Mouse (Mus musculus): ENCODE data around the gene Gpc1. TPM values are rescaled to one million over a fixed set of nuclear protein-coding genes. Genes with fewer than 3 reads are reported as not detected.
A peak's percentile ranks its signal among the peaks of the same experiment; 100 is the strongest.

The Gpc1 gene
- total and polyA plus RNA-seq, 2 experiments from 2014 or later: 53.9 to 201 TPM

GRCm38 (mm10) chr1:92888901-92889655 is 57.6 kb downstream of the Gpc1 start:
- TF ChIP-seq EP300 (IDR thresholded peaks at IDR 0.05; ENCODE audit: low read depth) (no peak), CTCF (IDR thresholded peaks at IDR 0.05; ENCODE audit: low read depth) (no peak)
- ATAC-seq (ENCODE audit: insufficient read depth, low read depth) (no peak), DNase-seq (ENCODE audit: low spot score) (no peak)
- no peaks in the 10 kb centered on the region for H3K4me1 ChIP-seq (ENCODE audit: control insufficient read depth, insufficient read depth)
- no peak overlapping the region for H3K4me2 ChIP-seq (ENCODE audit: low read depth, low read length)
- no peaks in the 10 kb centered on the region for H3K9me3 ChIP-seq (replicated peaks; ENCODE audit: control insufficient read depth, low read length)
- H3K4me3 ChIP-seq (ENCODE audit: low read depth, low read length): no peak overlapping the region
- H3K36me3 ChIP-seq (replicated peaks; ENCODE audit: control insufficient read depth, insufficient read depth, low read length): no peaks in the 10 kb centered on the region
- no peak overlapping the region for H3K9ac ChIP-seq (replicated peaks; ENCODE audit: low read depth, low read length)
- 0 out of 2 replicates have a peak, but pooled peaks cover 3% of the 10 kb centered on the region for H3K27me3 ChIP-seq (ENCODE audit: control insufficient read depth, insufficient read depth, low read length)
- 69% methylated on average over 7 of the region's 7 CpGs for WGBS
- H3K27ac ChIP-seq (ENCODE audit: low read depth): no peak overlapping the region

- Histone ChIP-seq H3K36me3 (replicated peaks; ENCODE audit: control insufficient read depth, insufficient read depth, low read length) (no peaks in the 10 kb centered on the region), H3K9me3 (replicated peaks; ENCODE audit: control insufficient read depth, low read length) (no peaks in the 10 kb centered on the region), H3K4me3 (ENCODE audit: low read depth, low read length) (no peak overlapping the region), H3K27me3 (ENCODE audit: control insufficient read depth, insufficient read depth, low read length) (0 out of 2 replicates have a peak, but pooled peaks cover 3% of the 10 kb centered on the region), H3K4me1 (ENCODE audit: control insufficient read depth, insufficient read depth) (no peaks in the 10 kb centered on the region), H3K4me2 (ENCODE audit: low read depth, low read length) (no peak overlapping the region), H3K27ac (ENCODE audit: low read depth) (no peak overlapping the region), H3K9ac (replicated peaks; ENCODE audit: low read depth, low read length) (no peak overlapping the region)
- 47% methylated on average over 3 of the region's 3 CpGs for WGBS
- TF ChIP-seq EP300 (IDR thresholded peaks at IDR 0.05; ENCODE audit: low read depth) (no peak), CTCF (IDR thresholded peaks at IDR 0.05; ENCODE audit: low read depth) (no peak)
- DNase-seq (ENCODE audit: low spot score) (no peak), ATAC-seq (ENCODE audit: insufficient read depth, low read depth) (no peak)
Measured at GRCm38 (mm10) chr1:92892791-92893190, 61.3 kb downstream of the Gpc1 start.

GRCm38 (mm10) chr1:92893896-92894295 is 62.5 kb downstream of the Gpc1 start:
- TF ChIP-seq EP300 (IDR thresholded peaks at IDR 0.05; ENCODE audit: low read depth) (no peak), CTCF (IDR thresholded peaks at IDR 0.05; ENCODE audit: low read depth) (no peak)
- Histone ChIP-seq H3K4me1 (ENCODE audit: control insufficient read depth, insufficient read depth) (no peaks in the 10 kb centered on the region), H3K9ac (replicated peaks; ENCODE audit: low read depth, low read length) (no peak overlapping the region), H3K9me3 (replicated peaks; ENCODE audit: control insufficient read depth, low read length) (no peaks in the 10 kb centered on the region), H3K4me2 (ENCODE audit: low read depth, low read length) (no peak overlapping the region), H3K27me3 (ENCODE audit: control insufficient read depth, insufficient read depth, low read length) (no peaks in the 10 kb centered on the region), H3K36me3 (replicated peaks; ENCODE audit: control insufficient read depth, insufficient read depth, low read length) (no peaks in the 10 kb centered on the region), H3K4me3 (ENCODE audit: low read depth, low read length) (no peak overlapping the region), H3K27ac (ENCODE audit: low read depth) (no peak overlapping the region)
- ATAC-seq (ENCODE audit: insufficient read depth, low read depth): no peak
- no peak for DNase-seq (ENCODE audit: low spot score)
- WGBS: 60% methylated on average over 3 of the region's 3 CpGs

GRCm38 (mm10) chr1:92895089-92895488 is 63.6 kb downstream of the Gpc1 start:
- no peak overlapping the region for H3K4me3 ChIP-seq (ENCODE audit: low read depth, low read length)
- TF ChIP-seq CTCF (IDR thresholded peaks at IDR 0.05; ENCODE audit: low read depth) (peak; percentile 95), EP300 (IDR thresholded peaks at IDR 0.05; ENCODE audit: low read depth) (no peak)
- H3K27ac ChIP-seq (ENCODE audit: low read depth): no peak overlapping the region
- no peaks in the 10 kb centered on the region for H3K9me3 ChIP-seq (replicated peaks; ENCODE audit: control insufficient read depth, low read length)
- peak; percentile 71 for DNase-seq (ENCODE audit: low spot score)
- H3K4me1 ChIP-seq (ENCODE audit: control insufficient read depth, insufficient read depth): no peaks in the 10 kb centered on the region
- H3K9ac ChIP-seq (replicated peaks; ENCODE audit: low read depth, low read length): no peak overlapping the region
- ATAC-seq (ENCODE audit: insufficient read depth, low read depth): peak; percentile 49; the same call in 1 of the 2 replicates
- no peaks in the 10 kb centered on the region for H3K36me3 ChIP-seq (replicated peaks; ENCODE audit: control insufficient read depth, insufficient read depth, low read length)
- no peaks in the 10 kb centered on the region for H3K27me3 ChIP-seq (ENCODE audit: control insufficient read depth, insufficient read depth, low read length)
- no peak overlapping the region for H3K4me2 ChIP-seq (ENCODE audit: low read depth, low read length)
- WGBS: 12% methylated on average over 3 of the region's 3 CpGs

GRCm38 (mm10) chr1:92902786-92903185 is 71.3 kb downstream of the Gpc1 start, which contains the start of gene Ankmy1:
Gene Ankmy1 (minus strand): TSS chr1:92902906.
- TF ChIP-seq EP300 (IDR thresholded peaks at IDR 0.05; ENCODE audit: low read depth) (no peak), CTCF (IDR thresholded peaks at IDR 0.05; ENCODE audit: low read depth) (no peak)
- Histone ChIP-seq H3K4me3 (ENCODE audit: low read depth, low read length) (peak within 1 kb of the TSS; percentile 8; the same call in 1 of the 2 replicates), H3K36me3 (replicated peaks; ENCODE audit: control insufficient read depth, insufficient read depth, low read length) (no peaks in the 10 kb centered on the region), H3K27me3 (ENCODE audit: control insufficient read depth, insufficient read depth, low read length) (0 out of 2 replicates have a peak, but pooled peaks cover 6% of the 10 kb centered on the region), H3K27ac (ENCODE audit: low read depth) (no peak within 1 kb of the TSS), H3K4me1 (ENCODE audit: control insufficient read depth, insufficient read depth) (peaks cover 7% of the 10 kb centered on the region), H3K9me3 (replicated peaks; ENCODE audit: control insufficient read depth, low read length) (no peaks in the 10 kb centered on the region), H3K9ac (replicated peaks; ENCODE audit: low read depth, low read length) (no peak within 1 kb of the TSS), H3K4me2 (ENCODE audit: low read depth, low read length) (peak within 1 kb of the TSS; percentile 49)
- peak; percentile 55 for DNase-seq (ENCODE audit: low spot score)
- no peak; the same call in 1 of the 2 replicates for ATAC-seq (ENCODE audit: insufficient read depth, low read depth)
- 2% methylated on average over 15 of the region's 15 CpGs for WGBS
